Mouse (Mus musculus): ENCODE data around the gene Pan2.
"Not testable (repeated sequence)": the region's sequence is repeated elsewhere in the genome, so short reads cannot be mapped to it uniquely, and the experiment has no call there.

GRCm38 (mm10) chr10:128275374-128275773, 27.8 kb upstream of the Pan2 start:
- not testable (repeated sequence) for TF ChIP-seq CTCF (IDR thresholded peaks at IDR 0.05; ENCODE audit: borderline replicate concordance, control insufficient read depth, extremely low read depth, insufficient read depth, low read length, poor library complexity); POLR2A (IDR thresholded peaks at IDR 0.05; ENCODE audit: control insufficient read depth, extremely low read depth, insufficient read depth, low read length, poor library complexity)
